Mouse (Mus musculus): ENCODE measurements around the gene Setd6. TPM values are rescaled to one million over a fixed set of nuclear protein-coding genes. Genes with fewer than 3 reads are reported as not detected.
A peak's percentile ranks its signal among the peaks of the same experiment; 100 is the strongest.

Gene Setd6
- polyA plus RNA-seq, 1 experiment from 2014 or later = 28.3 TPM

Small RNA genes within 50 kb of the gene (microRNA-seq; reads per million reads assigned to microRNA genes)
- 2.1 reads per million, percentile 12 among the genes with 10 or more reads in this experiment for gene Mir7073

Other genes with a start within 250 kb of the Setd6 start
- 18.8 and 19.1 TPM in 2 replicates for gene Csnk2a2, start 225.8 kb upstream of the Setd6 start, polyA plus RNA-seq (2014; fragmentation: Nextera tagmentation; extraction: Ambion mirVana)
- gene Ccdc113, start 181.8 kb upstream of the Setd6 start, polyA plus RNA-seq (2014; fragmentation: Nextera tagmentation; extraction: Ambion mirVana) = 0.66 and 0.78 TPM in 2 replicates
- not detected in 2 replicates for gene Prss54, start 139.5 kb upstream of the Setd6 start, polyA plus RNA-seq (2014; fragmentation: Nextera tagmentation; extraction: Ambion mirVana)
- 6.2 and 8.1 TPM in 2 replicates for gene Gins3, start 82.4 kb upstream of the Setd6 start, polyA plus RNA-seq (2014; fragmentation: Nextera tagmentation; extraction: Ambion mirVana)
- gene Ndrg4, start 38.9 kb upstream of the Setd6 start, polyA plus RNA-seq (2014; fragmentation: Nextera tagmentation; extraction: Ambion mirVana) = 276 and 287 TPM in 2 replicates
- 50.8 and 76.9 TPM in 2 replicates for gene Cnot1, start 91.6 kb downstream of the Setd6 start, polyA plus RNA-seq (2014; fragmentation: Nextera tagmentation; extraction: Ambion mirVana)
- 225 and 233 TPM in 2 replicates for gene Sap18b, start 109.5 kb downstream of the Setd6 start, polyA plus RNA-seq (2014; fragmentation: Nextera tagmentation; extraction: Ambion mirVana)
- 27.0 and 27.5 TPM in 2 replicates for gene Slc38a7, start 137.7 kb downstream of the Setd6 start, polyA plus RNA-seq (2014; fragmentation: Nextera tagmentation; extraction: Ambion mirVana)
- gene Got2, start 172.7 kb downstream of the Setd6 start, polyA plus RNA-seq (2014; fragmentation: Nextera tagmentation; extraction: Ambion mirVana) = 84.6 and 215 TPM in 2 replicates